Mouse (Mus musculus) forebrain, embryonic 11.5 days (tissue): ENCODE data around the gene Gm20683. TPM values are rescaled to one million over a fixed set of nuclear protein-coding genes. Genes with fewer than 3 reads are reported as not detected.

ENCODE experiments used
- ATAC-seq: fragments of 200-750 bp; cut with Nextera tagmentation; replicated peaks from 2 replicates; pipeline ENCODE4 v1.8.0; 2017; ENCODE audit warnings: moderate TSS enrichment; ENCODE audit not compliant: low FRiP score
- DNase-seq: peaks from one replicate; pipeline ENCODE4 v3.0.0-alpha.2; 2017; ENCODE audit warnings: low spot score
- H3K27ac ChIP-seq: fragments of 300-500 bp; sonication (generic); 2 replicates; pipeline ENCODE4 v1.5.1; 2014; ENCODE audit warnings: low read depth, low read length
- H3K27me3 ChIP-seq: fragments of 300-500 bp; sonication (generic); 2 replicates; pipeline ENCODE4 v1.6.1; 2014; ENCODE audit warnings: mild to moderate bottlenecking, low read length, mixed read lengths; ENCODE audit not compliant: control insufficient read depth, insufficient read depth
- H3K36me3 ChIP-seq: fragments of 300-500 bp; sonication (generic); 2 replicates; pipeline ENCODE4 v1.6.1; 2014; ENCODE audit warnings: mild to moderate bottlenecking, low read length, moderate library complexity, mixed read lengths; ENCODE audit not compliant: control insufficient read depth, insufficient read depth
- H3K4me1 ChIP-seq: fragments of 300-500 bp; sonication (generic); replicated peaks from 2 replicates; pipeline ENCODE4 v1.6.1; 2014; ENCODE audit warnings: low read length, mixed read lengths; ENCODE audit not compliant: control insufficient read depth, insufficient read depth
- H3K4me2 ChIP-seq: fragments of 300-500 bp; sonication (generic); 2 replicates; pipeline ENCODE4 v1.6.1; 2014; ENCODE audit warnings: low read depth, mild to moderate bottlenecking, low read length, moderate library complexity, mixed read lengths; ENCODE audit not compliant: severe bottlenecking
- H3K4me3 ChIP-seq: fragments of 300-500 bp; sonication (generic); 2 replicates; pipeline ENCODE4 v1.5.1; 2014; ENCODE audit warnings: low read depth, low read length
- H3K9ac ChIP-seq: fragments of 300-500 bp; sonication (generic); 2 replicates; pipeline ENCODE4 v1.6.1; 2014; ENCODE audit warnings: low read length
- H3K9me3 ChIP-seq: fragments of 300-500 bp; sonication (generic); 2 replicates; pipeline ENCODE4 v1.6.1; 2016; ENCODE audit warnings: low read length, mixed read lengths; ENCODE audit not compliant: control insufficient read depth
- WGBS: fragments of 180-500 bp; shearing (Covaris S2); extraction: QIAGEN DNeasy Blood & Tissue Kit; methylation state at CpG from one replicate; pipeline ENCODE4 v1.1.7; 2014; 5-methylcytosine and 5-hydroxymethylcytosine counted together
- polyA plus RNA-seq: library from polyadenylated mRNA; unstranded; fragments of >200 nt; fragmentation: Nextera tagmentation; extraction: Ambion mirVana; gene quantifications from 2 replicates; pipeline ENCODE4 v1.2.1, GENCODE M21; 2014

Gm20683 gene
- polyA plus RNA-seq, 1 experiment from 2014 or later, result 1.9 TPM

- no peak overlapping the region for H3K9ac ChIP-seq
- H3K27ac ChIP-seq, result no peak overlapping the region
- H3K27me3 ChIP-seq, result no peaks in the 10 kb centered on the region
- H3K4me3 ChIP-seq, result no peak overlapping the region
- DNase-seq (no peak), ATAC-seq (no peak)
- WGBS, result 90% methylated on average over 8 of the region's 8 CpGs
- H3K4me1 ChIP-seq, result peaks cover 12% of the 10 kb centered on the region
- no peak overlapping the region for H3K4me2 ChIP-seq
- H3K36me3 ChIP-seq, result no peaks in the 10 kb centered on the region
- H3K9me3 ChIP-seq, result no peaks in the 10 kb centered on the region
These were observed 27.9 kb upstream of the Gm20683 start for GRCm38 (mm10) chr17:25869498-25869897.

GRCm38 (mm10) chr17:25868601-25869191 lies 27.1 kb upstream of the Gm20683 start, which contains the start of gene Mcrip2:
Mcrip2 (minus strand) TSS chr17:25868764.
- Histone ChIP-seq H3K4me1 (peaks cover 12% of the 10 kb centered on the region), H3K9me3 (no peaks in the 10 kb centered on the region), H3K9ac (peak within 1 kb of the TSS; percentile 51), H3K4me3 (peak within 1 kb of the TSS; percentile 84), H3K4me2 (peak within 1 kb of the TSS; percentile 96), H3K36me3 (no peaks in the 10 kb centered on the region), H3K27me3 (no peaks in the 10 kb centered on the region), H3K27ac (peak within 1 kb of the TSS; percentile 27; the same call in 1 of the 2 replicates)
- ATAC-seq, result peak; percentile 89
- DNase-seq, result peak; percentile 88
- WGBS, result under 1% methylated on average over 24 of the region's 24 CpGs

GRCm38 (mm10) chr17:25867836-25868600 lies 26.5 kb upstream of the Gm20683 start:
- Histone ChIP-seq H3K9me3 (no peaks in the 10 kb centered on the region), H3K4me2 (peak overlapping the region; percentile 96), H3K4me3 (peak overlapping the region; percentile 84), H3K27ac (no peak overlapping the region), H3K27me3 (no peaks in the 10 kb centered on the region), H3K36me3 (no peaks in the 10 kb centered on the region), H3K9ac (peak overlapping the region; percentile 51), H3K4me1 (peaks cover 12% of the 10 kb centered on the region)
- ATAC-seq, result peak; percentile 52; the same call in 1 of the 2 replicates
- DNase-seq, result peak; percentile 78
- WGBS, result under 1% methylated on average over 42 of the region's 42 CpGs

- 0 out of 2 replicates have a peak overlapping the region, but pooled peaks have one; percentile 7 for H3K9ac ChIP-seq
- H3K4me1 ChIP-seq, result peaks cover 12% of the 10 kb centered on the region
- H3K27me3 ChIP-seq, result no peaks in the 10 kb centered on the region
- 16% methylated on average over 7 of the region's 7 CpGs for WGBS
- DNase-seq (no peak), ATAC-seq (no peak)
- H3K36me3 ChIP-seq, result no peaks in the 10 kb centered on the region
- no peaks in the 10 kb centered on the region for H3K9me3 ChIP-seq
- H3K4me3 ChIP-seq, result peak overlapping the region; percentile 84
- no peak overlapping the region for H3K27ac ChIP-seq
- H3K4me2 ChIP-seq, result peak overlapping the region; percentile 96
These were observed 25.9 kb upstream of the Gm20683 start for GRCm38 (mm10) chr17:25867509-25867835.

- whole genome bisulfite sequencing, result 87% methylated on average over 3 of the region's 3 CpGs
- no peak overlapping the region for H3K9ac ChIP-seq
- no peak for DNase-seq
- H3K9me3 ChIP-seq, result no peaks in the 10 kb centered on the region
- no peak overlapping the region for H3K27ac ChIP-seq
- no peaks in the 10 kb centered on the region for H3K36me3 ChIP-seq
- no peak overlapping the region for H3K4me2 ChIP-seq
- H3K4me3 ChIP-seq, result no peak overlapping the region
- ATAC-seq, result no peak
- peaks cover 15% of the 10 kb centered on the region for H3K4me1 ChIP-seq
- H3K27me3 ChIP-seq, result no peaks in the 10 kb centered on the region
These were observed 24.6 kb upstream of the Gm20683 start for GRCm38 (mm10) chr17:25866172-25866571.

GRCm38 (mm10) chr17:25865288-25865687 lies 23.7 kb upstream of the Gm20683 start:
- H3K36me3 ChIP-seq, result no peaks in the 10 kb centered on the region
- DNase-seq (no peak), ATAC-seq (no peak)
- peaks cover 23% of the 10 kb centered on the region for H3K4me1 ChIP-seq
- no peak overlapping the region for H3K27ac ChIP-seq
- no peaks in the 10 kb centered on the region for H3K27me3 ChIP-seq
- no peak overlapping the region for H3K4me2 ChIP-seq
- WGBS, result 93% methylated on average over 11 of the region's 11 CpGs
- no peak overlapping the region for H3K4me3 ChIP-seq
- H3K9me3 ChIP-seq, result no peaks in the 10 kb centered on the region
- H3K9ac ChIP-seq, result no peak overlapping the region

- Histone ChIP-seq H3K4me1 (peaks cover 25% of the 10 kb centered on the region), H3K9ac (no peak overlapping the region), H3K4me2 (no peak overlapping the region), H3K27ac (no peak overlapping the region), H3K36me3 (no peaks in the 10 kb centered on the region), H3K4me3 (no peak overlapping the region), H3K9me3 (no peaks in the 10 kb centered on the region), H3K27me3 (no peaks in the 10 kb centered on the region)
- DNase-seq (no peak), ATAC-seq (no peak)
- 91% methylated on average over 14 of the region's 14 CpGs for WGBS
These were observed 22.7 kb upstream of the Gm20683 start for GRCm38 (mm10) chr17:25864311-25864710.

- Histone ChIP-seq H3K4me2 (no peak overlapping the region), H3K27ac (no peak overlapping the region), H3K36me3 (no peaks in the 10 kb centered on the region), H3K4me1 (peaks cover 23% of the 10 kb centered on the region), H3K9me3 (no peaks in the 10 kb centered on the region), H3K27me3 (no peaks in the 10 kb centered on the region), H3K4me3 (no peak overlapping the region), H3K9ac (no peak overlapping the region)
- WGBS, result 96% methylated on average over 6 of the region's 6 CpGs
- DNase-seq, result no peak
- no peak for ATAC-seq
These were observed 22.1 kb upstream of the Gm20683 start for GRCm38 (mm10) chr17:25863681-25864080.
